Mouse (Mus musculus) retina, embryonic 14.5 days (tissue): ENCODE measurements around the gene Birc7.

ENCODE experiments used
- DNase-seq: peaks from one replicate; pipeline ENCODE4 v3.0.0-alpha.2; 2015; ENCODE audit warnings: low spot score

The Birc7 gene

GRCm38 (mm10) chr2:180928723-180929122 lies at the start of gene Birc7:
TSS of gene Birc7 (plus strand) at chr2:180929023.
- no peak for DNase-seq

DNA sequence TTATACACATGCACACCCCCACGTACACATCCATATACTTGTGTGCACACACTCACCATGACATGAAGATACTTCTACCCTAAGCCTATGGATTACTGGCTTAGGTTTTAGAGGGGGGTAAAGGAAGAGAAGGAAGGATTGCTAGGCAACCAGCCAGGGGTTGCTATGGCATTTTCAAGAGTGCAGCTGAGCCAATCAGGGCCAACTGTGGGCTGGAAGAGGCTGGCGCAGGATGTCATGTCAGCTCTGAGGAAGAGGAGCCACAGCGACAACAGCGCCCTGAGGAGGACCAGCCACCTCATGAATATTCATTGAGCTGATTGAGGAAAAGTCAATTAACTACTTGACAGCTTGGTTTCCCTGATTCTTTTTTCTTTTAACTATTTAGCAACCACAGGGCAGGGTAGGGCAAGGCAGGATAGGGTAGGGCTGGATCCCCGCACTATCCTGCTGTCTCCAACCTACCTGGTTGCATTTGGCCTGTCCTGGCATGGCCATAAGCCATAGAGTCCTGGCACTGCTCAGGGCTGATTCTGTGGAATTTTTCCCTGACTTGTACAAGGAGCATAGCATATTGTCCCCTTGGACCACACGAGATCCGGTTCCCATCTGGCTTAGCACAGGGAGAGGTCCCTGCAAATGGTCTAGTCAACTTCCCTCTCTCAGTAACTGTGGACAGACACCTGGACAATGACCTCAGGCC lies 49.3 kb upstream of the Birc7 start:
- no peak for DNase-seq

DNA sequence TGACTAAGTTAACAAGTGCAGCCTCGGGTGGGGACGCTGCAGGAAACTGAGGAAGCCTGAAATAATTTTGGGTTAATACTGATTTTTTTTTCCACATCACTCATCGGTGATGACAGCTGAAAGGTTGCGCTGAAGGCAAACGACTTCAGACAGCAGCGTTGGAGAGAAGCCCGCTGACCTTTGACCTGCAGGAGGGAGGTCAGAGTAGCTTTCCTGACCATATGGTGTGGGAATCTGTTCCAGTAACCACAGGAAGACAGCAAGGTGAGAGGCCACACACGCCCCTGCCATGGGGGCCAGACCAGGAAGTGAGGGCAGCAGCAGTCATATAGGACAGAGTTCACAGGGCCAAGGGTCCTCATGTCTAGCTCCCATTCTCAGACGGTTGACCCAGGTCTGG lies 47.5 kb upstream of the Birc7 start:
- no peak for DNase-seq

DNA sequence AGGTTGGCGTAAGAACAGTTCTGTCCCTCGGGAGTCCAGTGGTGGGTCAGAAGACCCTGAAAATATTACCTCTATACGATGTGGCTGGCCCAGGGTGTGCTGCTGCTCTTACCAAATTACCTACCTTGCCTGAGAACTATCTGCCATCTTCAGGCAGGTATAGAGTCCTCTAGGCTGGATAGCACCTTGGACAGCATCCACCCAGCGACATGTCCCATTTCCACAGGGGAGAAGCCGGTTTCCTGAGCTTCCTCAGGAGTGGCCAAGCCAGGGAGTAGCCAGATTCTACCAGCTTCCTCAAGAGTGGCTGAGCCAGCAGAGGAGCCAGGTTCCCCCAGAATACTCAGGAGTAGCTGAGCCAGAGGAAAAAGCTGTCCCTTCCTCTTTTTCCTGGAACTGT lies 43.6 kb upstream of the Birc7 start:
- no peak for DNase-seq

DNA sequence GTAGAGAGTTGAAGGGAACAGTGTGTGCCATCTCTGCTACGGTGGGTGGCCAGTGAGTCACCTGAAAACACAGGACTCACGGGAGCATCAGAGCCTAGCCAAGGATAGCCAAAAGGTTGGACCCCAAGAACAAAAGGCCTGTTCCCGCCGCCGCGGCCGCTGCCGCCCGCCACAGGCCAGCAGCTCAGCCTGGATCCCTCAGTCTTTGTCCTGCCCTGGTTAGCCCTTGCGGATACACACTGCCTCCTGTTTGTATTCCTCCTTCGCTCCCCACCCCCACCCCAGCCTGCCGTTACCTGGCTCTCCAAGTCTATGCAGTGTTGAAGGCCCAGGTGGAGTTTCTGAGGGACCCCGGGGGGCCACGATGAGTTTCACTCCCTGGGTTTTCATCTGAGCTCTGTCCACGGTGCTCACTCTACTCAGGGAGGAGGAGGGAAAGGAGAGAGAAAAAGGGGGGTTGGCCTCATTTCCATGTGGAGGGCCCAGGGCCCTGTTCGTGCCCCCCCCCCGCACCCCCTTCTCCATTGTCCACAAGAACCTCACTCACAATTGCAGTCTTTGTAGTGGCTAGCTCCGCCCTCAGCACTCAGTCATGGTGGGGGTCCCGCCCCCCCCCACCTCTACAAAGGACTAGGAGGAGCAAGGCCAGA lies 39.4 kb upstream of the Birc7 start:
- DNase-seq: no peak

DNA sequence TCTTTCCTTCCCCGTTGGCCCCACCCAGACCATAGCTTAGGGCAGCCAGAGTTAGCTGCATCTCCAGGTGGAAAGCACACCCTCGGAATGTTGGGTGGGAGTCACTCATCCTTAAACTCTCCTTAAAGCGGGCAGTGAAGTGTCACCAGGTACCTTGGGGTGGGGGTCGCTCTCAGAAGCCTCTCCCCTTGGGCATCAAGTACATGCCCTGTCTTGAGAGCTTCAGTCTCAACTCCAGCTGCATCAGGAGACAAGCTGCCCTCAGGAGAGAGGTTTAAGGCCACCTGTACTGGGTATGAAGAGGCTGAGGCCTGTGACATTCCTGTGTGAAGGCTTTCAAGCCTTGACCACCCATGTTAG lies 38.9 kb upstream of the Birc7 start:
- DNase-seq: no peak

GRCm38 (mm10) chr2:180890422-180891074 lies 38.3 kb upstream of the Birc7 start:
- DNase-seq: peak; percentile 17

DNA sequence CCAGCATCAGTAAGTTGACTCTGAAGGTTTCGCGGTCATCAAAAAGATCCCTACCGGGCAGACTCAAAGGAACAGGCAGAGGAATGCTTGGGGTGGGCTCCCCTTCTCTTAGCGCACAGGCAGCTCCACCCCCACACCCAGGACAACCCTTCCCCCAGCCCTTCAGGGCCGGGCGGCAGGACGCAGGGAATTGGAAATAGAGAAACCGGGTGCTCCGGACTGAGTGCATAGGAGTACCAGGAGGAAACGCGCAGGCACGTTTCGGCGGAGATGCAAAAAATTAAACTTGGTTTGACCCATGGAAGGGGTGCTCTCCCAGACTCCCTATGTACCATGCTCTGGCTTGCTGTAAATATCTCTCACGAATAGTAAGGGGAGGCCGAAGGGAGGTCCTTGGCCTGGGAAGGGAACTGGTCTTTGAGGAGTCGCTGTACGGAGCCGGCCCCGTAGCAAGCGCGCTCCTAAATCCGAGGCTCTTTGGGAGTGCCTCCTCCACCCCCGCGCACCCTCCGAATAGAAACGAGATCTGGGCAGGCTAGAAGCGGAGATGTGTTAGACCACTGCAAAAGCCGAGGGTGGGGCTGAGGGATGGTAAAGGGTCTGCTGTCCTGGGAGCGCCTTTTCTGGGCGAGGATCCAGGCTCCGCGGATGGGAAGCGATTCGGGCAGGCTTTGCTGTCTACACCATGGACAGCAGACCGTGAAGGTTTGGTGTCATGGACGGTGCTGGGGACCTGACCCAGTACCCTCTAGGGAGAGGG lies 37.6 kb upstream of the Birc7 start:
- peak; percentile 31 for DNase-seq

DNA sequence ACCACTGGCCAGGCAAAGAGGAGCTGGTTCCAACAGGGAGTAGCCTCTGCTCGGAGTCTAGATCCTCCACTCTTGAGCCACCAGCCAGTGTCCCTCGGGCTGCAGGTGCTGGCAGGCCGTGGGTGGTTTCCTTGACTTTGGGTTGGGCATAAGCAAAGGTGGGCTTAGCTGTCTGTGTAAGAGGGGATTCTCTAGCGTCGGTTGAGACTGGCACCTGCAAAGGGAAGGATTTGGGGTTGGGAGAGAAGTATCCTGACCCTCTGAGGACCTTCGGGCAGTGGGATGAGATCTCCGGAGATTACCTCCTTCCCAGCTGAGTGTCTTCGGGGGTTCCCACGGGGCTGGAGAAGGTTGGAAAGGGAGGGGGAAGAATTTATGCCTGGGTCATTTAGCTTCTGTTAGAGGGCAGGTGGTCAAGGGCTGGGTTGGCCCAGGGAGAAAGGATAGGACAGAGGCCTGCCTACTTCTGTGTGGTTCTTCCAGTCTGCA lies 36.9 kb upstream of the Birc7 start:
- DNase-seq: no peak

DNA sequence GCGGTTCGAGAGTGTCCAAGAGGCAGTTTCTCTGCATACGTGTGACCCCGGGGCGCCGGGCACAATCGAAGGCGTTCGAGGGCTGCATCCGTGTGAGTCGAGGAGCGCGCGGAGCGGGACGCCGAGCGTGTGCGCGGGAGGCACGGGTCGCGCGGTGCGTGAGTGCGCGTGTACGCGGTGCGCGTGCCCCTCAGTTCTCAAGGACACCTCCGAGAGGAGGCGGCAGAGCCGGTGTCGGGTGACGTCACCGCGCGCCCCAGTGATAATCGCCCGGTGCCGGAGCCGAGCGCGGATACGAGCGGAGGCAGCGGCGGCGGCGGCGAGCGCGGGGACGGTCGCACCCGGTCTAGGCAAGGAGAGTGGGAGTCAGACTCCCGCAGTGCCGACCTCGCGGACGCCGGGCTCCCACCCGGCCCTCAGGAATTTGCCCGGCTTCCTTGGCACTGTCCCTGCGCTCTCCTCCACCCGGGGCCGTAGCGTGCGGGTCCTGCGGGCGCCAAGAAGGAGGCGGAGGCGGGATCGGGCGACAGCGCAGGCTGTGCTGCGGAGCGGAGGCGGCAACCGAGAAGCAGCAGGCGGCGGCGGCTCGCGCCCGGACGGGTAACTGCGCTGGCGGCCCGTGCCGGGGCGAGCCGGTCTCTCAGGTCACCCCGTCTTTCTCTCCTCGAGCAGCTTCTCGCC lies 35.8 kb upstream of the Birc7 start:
- DNase-seq: peak; percentile 63

GRCm38 (mm10) chr2:180893537-180894028 lies 35.2 kb upstream of the Birc7 start:
- DNase-seq: peak; percentile 49

- peak; percentile 64 for DNase-seq
Observed at GRCm38 (mm10) chr2:180894029-180894623, 34.7 kb upstream of the Birc7 start.

GRCm38 (mm10) chr2:180894734-180895133 lies 34.1 kb upstream of the Birc7 start:
- peak; percentile 94 for DNase-seq

DNA sequence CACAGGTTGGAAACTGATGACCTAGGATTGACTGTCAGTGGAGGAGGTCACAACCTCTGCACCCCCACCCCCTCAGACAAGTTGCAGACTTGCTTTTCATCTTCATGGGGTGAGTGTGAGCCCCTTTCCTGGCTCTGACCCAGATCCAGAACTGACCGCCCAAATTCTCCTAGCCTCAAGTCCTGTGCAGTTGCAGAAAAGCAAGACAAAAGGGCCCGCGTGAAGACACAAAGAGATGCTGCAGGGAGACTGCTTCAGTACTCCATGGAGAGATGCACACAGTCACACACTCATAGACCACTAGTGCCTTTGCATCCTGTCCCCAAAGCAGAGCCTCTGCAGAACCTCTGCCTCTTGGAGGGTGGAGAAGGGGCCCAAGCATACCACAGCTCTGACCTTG lies 33.5 kb upstream of the Birc7 start:
- DNase-seq: no peak

GRCm38 (mm10) chr2:180895837-180896525 lies 32.8 kb upstream of the Birc7 start:
- DNase-seq: no peak

GRCm38 (mm10) chr2:180896819-180897625 lies 31.8 kb upstream of the Birc7 start:
- no peak for DNase-seq

- no peak for DNase-seq
Observed at GRCm38 (mm10) chr2:180897857-180898256, 31.0 kb upstream of the Birc7 start.

DNA sequence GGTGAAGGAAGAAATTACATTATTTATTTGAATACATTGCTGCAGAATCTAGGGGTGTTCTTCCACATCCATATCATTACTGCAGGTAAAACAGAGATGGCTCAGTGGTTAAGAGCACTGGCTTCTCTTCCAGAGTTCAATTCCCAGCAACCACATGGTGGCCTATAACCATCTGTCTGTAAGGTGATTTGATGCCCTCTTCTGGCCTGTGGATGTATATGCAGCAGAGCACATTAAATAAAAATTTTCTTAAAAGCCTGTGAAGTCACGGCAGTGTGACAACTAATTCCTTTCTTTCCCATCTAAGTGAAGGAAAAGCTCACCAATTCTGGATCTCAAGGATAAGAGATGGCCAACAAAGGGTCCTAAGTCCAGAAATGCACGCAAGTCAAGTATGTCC lies 26.7 kb upstream of the Birc7 start:
- DNase-seq: peak; percentile 73

DNA sequence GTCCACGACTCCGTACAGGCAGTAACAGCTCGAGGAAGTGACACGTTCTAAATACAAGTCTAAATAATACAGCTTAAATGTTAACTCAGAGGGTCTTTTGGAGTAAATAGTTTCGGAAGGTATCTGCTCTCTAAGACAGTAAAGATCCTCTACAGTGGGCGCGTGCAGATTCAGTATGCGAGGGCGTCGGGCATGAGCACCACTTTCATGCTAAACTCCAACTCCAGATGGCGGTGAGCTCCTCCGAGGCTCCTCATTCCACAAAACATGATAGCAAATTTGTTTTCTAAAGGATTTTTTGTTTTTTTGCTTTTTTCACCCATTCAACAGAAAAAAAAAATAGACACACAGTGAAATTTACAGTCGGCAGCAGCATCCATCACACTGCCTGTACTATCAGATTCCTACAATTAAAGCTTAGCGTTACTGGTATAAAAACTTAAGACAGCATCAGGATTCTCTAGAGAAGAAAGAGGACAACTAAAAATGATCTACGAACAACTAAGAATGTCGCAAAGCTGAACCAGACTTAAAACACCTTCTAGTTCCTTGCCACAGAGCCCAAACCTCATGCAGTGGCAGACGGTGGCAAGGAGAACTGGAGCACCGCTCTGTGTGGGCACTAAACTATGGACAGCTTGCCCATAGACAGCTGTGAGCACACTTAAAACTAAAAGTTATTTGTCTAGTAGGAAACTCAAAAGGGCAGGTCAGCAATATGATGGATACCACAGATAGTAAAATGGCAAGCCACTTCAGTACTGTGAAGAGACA lies 24.2 kb upstream of the Birc7 start:
- DNase-seq: no peak
